Mouse (Mus musculus) E14TG2a.4 (cell line): ENCODE results near the gene Nol6.

Source experiments
- CTCF ChIP-seq: conservative IDR thresholded peaks from 2 replicates; pipeline ENCODE4 v1.5.1; 2014; ENCODE audit warnings: low read length
- NANOG ChIP-seq: IDR thresholded peaks from 2 replicates; pipeline ENCODE4 v1.6.1; 2014; ENCODE audit warnings: borderline replicate concordance, low read length, mixed read lengths
- POU5F1 ChIP-seq: IDR thresholded peaks from 2 replicates; pipeline ENCODE4 v1.6.1; 2014; ENCODE audit warnings: low read length, borderline replicate concordance

GRCm38 (mm10) chr4:41135711-41136453 lies 11.6 kb upstream of the Nol6 start, which contains the start of gene Ube2r2:
- TF ChIP-seq CTCF (no peak), POU5F1 (no peak), NANOG (no peak)
